Mouse (Mus musculus): ENCODE results near the gene Mob1a. TPM values are rescaled to one million over a fixed set of nuclear protein-coding genes. Genes with fewer than 3 reads are reported as not detected.

The Mob1a gene
- polyA plus RNA-seq, 1 experiment: 19.5 TPM

- Histone ChIP-seq H3K27me3 (ENCODE audit: control insufficient read depth, insufficient read depth, low read length) (no peaks in the 10 kb centered on the region), H3K27ac (ENCODE audit: insufficient read depth, low read depth, low read length) (no peak overlapping the region), H3K4me3 (ENCODE audit: low read depth, low read length) (no peak overlapping the region), H3K36me3 (ENCODE audit: control insufficient read depth, insufficient read depth, low read length) (peaks cover 39% of the 10 kb centered on the region), H3K4me1 (ENCODE audit: control insufficient read depth, insufficient read depth, insufficient read length, low read length) (no peaks in the 10 kb centered on the region)
- 91% methylated on average over 9 of the region's 9 CpGs for WGBS
- TF ChIP-seq POLR2A (IDR thresholded peaks at IDR 0.05; ENCODE audit: low read depth, low read length) (no peak), CTCF (IDR thresholded peaks at IDR 0.05; ENCODE audit: extremely low read depth, insufficient read length, insufficient replicate concordance, low read depth, low read length) (no peak)
Observed at GRCm38 (mm10) chr6:83385569-83386090, 59.8 kb downstream of the Mob1a start.

- WGBS: 49% methylated on average over 8 of the region's 8 CpGs
- Histone ChIP-seq H3K36me3 (ENCODE audit: control insufficient read depth, insufficient read depth, low read length) (peaks cover 29% of the 10 kb centered on the region), H3K27ac (ENCODE audit: insufficient read depth, low read depth, low read length) (no peak overlapping the region), H3K4me3 (ENCODE audit: low read depth, low read length) (no peak overlapping the region), H3K4me1 (ENCODE audit: control insufficient read depth, insufficient read depth, insufficient read length, low read length) (no peaks in the 10 kb centered on the region), H3K27me3 (ENCODE audit: control insufficient read depth, insufficient read depth, low read length) (no peaks in the 10 kb centered on the region)
- TF ChIP-seq POLR2A (IDR thresholded peaks at IDR 0.05; ENCODE audit: low read depth, low read length) (no peak), CTCF (IDR thresholded peaks at IDR 0.05; ENCODE audit: extremely low read depth, insufficient read length, insufficient replicate concordance, low read depth, low read length) (no peak)
Observed at GRCm38 (mm10) chr6:83392166-83392780, 66.5 kb downstream of the Mob1a start.

Other genes starting within 250 kb of the Mob1a start
- gene Pcgf1, start 248.1 kb upstream of the Mob1a start, polyA plus RNA-seq (2012; rRNA removed): 6.4 and 9.9 TPM in 2 replicates
- gene Lbx2, start 239.6 kb upstream of the Mob1a start, polyA plus RNA-seq (2012; rRNA removed): 0.42 and 0.91 TPM in 2 replicates
- gene Ccdc142, start 224.4 kb upstream of the Mob1a start, polyA plus RNA-seq (2012; rRNA removed): 4.9 and 7.5 TPM in 2 replicates
- 3.2 and 4.2 TPM in 2 replicates for gene Gm42688, start 224.4 kb upstream of the Mob1a start, polyA plus RNA-seq (2012; rRNA removed)
- gene Mrpl53, start 217.0 kb upstream of the Mob1a start, polyA plus RNA-seq (2012; rRNA removed): 73.8 and 82.0 TPM in 2 replicates
- gene Mogs, start 210.5 kb upstream of the Mob1a start, polyA plus RNA-seq (2012; rRNA removed): 34.2 and 45.6 TPM in 2 replicates
- 91.6 and 183 TPM in 2 replicates for gene Wbp1, start 204.5 kb upstream of the Mob1a start, polyA plus RNA-seq (2012; rRNA removed)
- gene Ino80b, start 200.6 kb upstream of the Mob1a start, polyA plus RNA-seq (2012; rRNA removed): 30.3 and 70.3 TPM in 2 replicates
- 47.3 and 179 TPM in 2 replicates for gene Rtkn, start 190.6 kb upstream of the Mob1a start, polyA plus RNA-seq (2012; rRNA removed)
- 0.90 and 1.3 TPM in 2 replicates for gene Wdr54, start 169.6 kb upstream of the Mob1a start, polyA plus RNA-seq (2012; rRNA removed)
- 0.09 TPM in 1 of 2 replicates, not detected in the other for gene 1700003E16Rik, start 169.6 kb upstream of the Mob1a start, polyA plus RNA-seq (2012; rRNA removed)
- gene Dctn1, start 160.1 kb upstream of the Mob1a start, polyA plus RNA-seq (2012; rRNA removed): 77.1 and 168 TPM in 2 replicates
- gene Slc4a5, start 106.2 kb upstream of the Mob1a start, polyA plus RNA-seq (2012; rRNA removed): 10.0 and 11.4 TPM in 2 replicates
- gene Mthfd2, start 108 bp upstream of the Mob1a start, polyA plus RNA-seq (2012; rRNA removed): 2.8 and 3.3 TPM in 2 replicates
- gene Bola3, start 23.1 kb downstream of the Mob1a start, polyA plus RNA-seq (2012; rRNA removed): 4.4 and 7.3 TPM in 2 replicates
- gene Tet3, start 133.1 kb downstream of the Mob1a start, polyA plus RNA-seq (2012; rRNA removed): 9.0 and 15.4 TPM in 2 replicates
- gene Dguok, start 181.0 kb downstream of the Mob1a start, polyA plus RNA-seq (2012; rRNA removed): 12.4 and 19.7 TPM in 2 replicates
- 316 and 353 TPM in 2 replicates for gene Actg2, start 210.2 kb downstream of the Mob1a start, polyA plus RNA-seq (2012; rRNA removed)
- gene Stambp, start 246.7 kb downstream of the Mob1a start, polyA plus RNA-seq (2012; rRNA removed): 4.4 and 9.5 TPM in 2 replicates